Mouse (Mus musculus) layer of hippocampus, postnatal 14 days (tissue): ENCODE measurements around the gene Ube2j1. TPM values are rescaled to one million over a fixed set of nuclear protein-coding genes. Genes with fewer than 3 reads are reported as not detected.
"Not testable (repeated sequence)": the region's sequence is repeated elsewhere in the genome, so short reads cannot be mapped to it uniquely, and the experiment has no call there.

Experiments used
- DNase-seq, 2 experiments: peaks; one replicate each; pipeline ENCODE4 v3.0.0; 2021 to 2022; ENCODE audit warnings: low spot score in 2 of 2, mixed read lengths in 1 of 2
- long read RNA-seq, 2 experiments: library from polyadenylated mRNA; stranded (forward); transcript quantifications; one replicate each; pipeline ENCODE4 v2.0.0; 2021
- total RNA-seq, 2 experiments: library from RNA; stranded (reverse); gene quantifications; 2 replicates each; pipeline ENCODE4 v1.2.3; 2021

The Ube2j1 gene
- 100 to 1,000 TPM; 104 to 112 TPM for total RNA-seq
- long read RNA-seq, experiment 1, transcript Ube2j1-202 (8 exons, 3,530 nt): major isoform, 29 of 76 reads
- long read RNA-seq, experiment 1, partial matches to known transcripts: 2 of 76 reads
- long read RNA-seq, experiment 1, other reads (novel, unspliced or antisense): 45 of 76 reads
- long read RNA-seq, experiment 2, transcript Ube2j1-202 (8 exons, 3,530 nt): major isoform, 23 of 109 reads
- long read RNA-seq, experiment 2, partial matches to known transcripts: 5 of 109 reads
- long read RNA-seq, experiment 2, other reads (novel, unspliced or antisense): 81 of 109 reads

DNA sequence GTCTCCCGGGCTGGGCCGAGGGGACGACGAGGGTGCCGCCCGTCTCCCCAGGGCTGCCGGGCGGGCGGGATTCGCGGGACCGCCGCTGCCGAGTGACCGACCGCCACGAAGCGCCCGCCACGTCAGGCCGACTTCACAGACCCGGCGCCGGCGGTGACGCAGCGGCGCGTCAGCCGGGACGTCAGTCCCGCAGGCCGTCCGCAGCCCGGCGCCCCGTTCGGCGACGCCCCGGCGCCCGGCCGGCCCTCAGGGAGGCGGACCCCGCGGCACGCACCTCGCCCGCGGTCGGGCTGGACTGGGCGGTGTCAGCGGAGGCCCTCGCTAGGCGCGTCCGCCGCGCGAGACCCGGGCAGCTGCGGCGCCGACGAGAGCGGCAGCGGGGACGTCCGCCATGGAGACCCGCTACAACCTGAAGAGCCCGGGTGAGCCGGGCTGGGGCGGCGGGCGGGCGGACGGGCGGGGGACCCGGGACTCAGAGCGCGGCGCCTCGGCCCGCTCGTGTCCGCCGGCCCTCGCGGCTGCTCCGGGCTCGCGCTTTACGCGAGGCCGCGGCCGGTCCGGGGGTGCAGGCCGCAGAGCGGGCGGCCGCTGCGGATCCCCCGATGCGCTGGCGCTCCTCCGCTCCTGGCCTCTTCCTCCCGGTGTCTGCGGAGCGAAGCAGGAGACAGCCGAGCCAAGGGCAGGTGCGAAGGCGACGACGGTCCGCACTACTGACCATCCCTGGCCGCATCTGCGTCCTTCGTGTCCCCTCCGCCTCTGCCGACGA is at the start of gene Ube2j1:
Gene Ube2j1, plus strand, starts transcription at position 222 of the 766 bp plus-strand sequence.
- peak; percentile 88 to 91 for DNase-seq

DNA sequence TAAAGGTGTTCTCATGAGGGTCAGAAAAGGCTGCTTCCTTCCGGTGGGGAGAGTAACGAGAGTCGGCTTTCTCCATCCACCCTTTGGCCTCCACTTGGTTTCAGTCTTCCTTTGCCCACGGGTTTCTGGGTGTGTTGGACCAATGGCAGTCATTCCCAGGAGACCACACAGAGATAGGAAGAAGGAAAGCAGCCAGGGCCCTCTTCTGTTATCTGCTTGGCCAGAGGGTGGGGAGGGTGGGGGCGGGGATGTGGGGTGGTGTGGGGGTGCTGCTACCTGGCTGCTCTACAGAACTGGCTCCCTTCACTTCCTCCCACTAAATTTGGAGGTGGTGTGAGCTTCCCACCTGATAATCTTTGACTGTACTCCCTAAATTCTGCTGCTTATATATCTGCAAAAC is 49.6 kb upstream of the Ube2j1 start:
- no peak for DNase-seq

DNA sequence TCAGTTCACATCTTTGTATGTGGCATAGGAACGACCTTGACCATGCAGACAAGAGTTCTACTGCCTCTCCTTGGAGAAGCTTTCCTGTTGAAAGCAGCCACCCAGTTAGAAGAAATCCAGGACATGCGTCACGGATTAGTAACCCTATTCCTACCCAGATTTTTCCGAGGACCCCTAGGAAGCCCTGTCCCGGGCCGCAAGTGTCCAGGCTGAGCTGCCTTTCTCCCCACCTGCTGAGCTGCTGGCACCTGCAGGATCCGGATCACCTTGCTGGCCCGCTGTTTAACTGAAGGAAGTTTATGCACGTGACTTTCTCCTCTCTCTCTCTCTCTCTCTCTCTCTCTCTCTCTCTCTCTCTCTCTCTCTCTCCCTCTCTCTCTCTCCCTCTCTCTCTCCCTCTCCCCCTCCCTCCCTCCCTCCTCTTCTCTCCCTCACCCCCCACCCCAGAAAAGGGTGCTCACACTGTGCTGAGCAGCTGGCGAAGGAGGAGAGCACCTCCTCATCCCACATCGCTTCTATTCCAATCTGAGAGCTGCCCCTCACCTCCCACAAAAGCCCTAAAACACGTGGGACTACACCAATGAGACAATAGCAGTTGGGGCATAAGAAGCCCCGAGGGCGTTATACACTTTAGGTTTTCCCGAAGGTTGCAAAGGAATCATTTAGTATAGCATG is 49.0 kb upstream of the Ube2j1 start:
- DNase-seq: peak in 1 of 2 experiments; percentile 10

DNA sequence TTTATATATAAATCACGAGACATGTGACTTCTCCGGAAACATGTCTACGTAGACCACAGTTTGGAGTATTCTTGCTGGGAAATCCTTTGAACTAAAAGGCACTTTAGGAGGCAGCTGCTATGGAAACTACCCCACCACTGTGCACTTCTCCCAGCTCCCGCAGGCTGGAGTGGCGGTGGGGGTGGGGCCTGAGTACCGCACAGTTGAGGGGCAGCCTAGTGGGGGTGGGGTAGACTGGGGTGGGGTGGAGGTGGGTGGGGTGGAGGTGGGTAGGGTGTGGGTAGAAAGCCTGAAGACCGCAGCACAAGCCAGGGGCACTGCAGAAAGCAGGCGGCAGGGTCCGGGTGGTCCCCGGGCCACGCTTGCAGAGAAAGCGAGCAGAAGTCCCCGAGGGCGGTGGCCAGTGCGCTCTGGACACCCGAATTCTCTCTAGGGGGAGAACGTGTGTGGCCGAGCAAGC is 48.5 kb upstream of the Ube2j1 start, which contains the start of gene Rragd:
Gene Rragd, plus strand, starts transcription at position 322 of the 460 bp plus-strand sequence.
- peak in 1 of 2 experiments; percentile 18 for DNase-seq

DNA sequence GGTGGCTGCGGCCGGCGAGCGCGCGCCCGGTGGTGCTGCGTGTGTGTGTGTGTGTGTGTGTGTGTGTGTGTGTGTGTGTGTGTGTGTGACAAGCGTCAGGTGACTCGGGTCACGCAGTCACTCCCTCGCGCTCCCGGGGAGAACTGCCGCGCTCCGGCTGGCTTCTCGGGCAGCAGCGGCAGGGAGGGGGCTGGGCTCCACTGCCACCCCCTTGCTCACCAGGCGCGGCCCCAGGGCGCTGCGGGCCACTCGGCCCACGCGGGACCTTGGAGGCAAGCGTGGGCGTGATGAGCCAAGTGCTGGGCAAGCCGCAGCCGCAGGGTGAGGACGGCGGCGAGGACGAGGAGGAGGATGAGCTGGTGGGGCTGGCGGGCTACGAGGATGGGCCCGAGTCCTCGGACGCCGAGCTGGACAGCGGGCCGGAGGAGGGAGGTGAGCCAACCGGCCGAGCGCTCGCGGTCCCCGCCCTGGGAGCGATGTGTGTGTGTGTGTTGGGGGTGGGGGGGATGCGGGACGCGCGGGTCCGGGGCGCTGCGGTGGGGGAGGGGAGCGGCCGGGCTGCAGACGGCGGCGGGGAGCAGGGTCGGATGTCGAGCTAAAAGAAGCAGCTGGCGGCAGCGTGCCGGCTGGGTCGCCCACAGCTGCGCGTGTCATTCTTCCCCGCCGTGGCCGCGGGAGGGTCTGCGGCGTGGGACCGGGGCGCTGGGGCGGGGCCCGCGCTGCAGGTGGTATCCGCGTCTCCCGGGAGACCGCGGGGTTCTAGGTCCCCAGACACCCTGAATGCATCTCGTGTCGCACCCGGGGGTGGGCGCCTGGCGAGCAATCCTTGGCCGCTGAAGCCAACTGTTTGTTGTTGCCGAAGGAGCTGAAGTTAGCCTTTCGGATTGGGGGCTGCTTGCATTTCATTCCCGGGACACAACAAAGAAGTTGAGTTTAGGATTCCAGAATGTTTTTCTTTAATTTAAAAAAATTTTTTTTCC is 47.8 kb upstream of the Ube2j1 start:
- DNase-seq: peak; percentile 42 to 71

DNA sequence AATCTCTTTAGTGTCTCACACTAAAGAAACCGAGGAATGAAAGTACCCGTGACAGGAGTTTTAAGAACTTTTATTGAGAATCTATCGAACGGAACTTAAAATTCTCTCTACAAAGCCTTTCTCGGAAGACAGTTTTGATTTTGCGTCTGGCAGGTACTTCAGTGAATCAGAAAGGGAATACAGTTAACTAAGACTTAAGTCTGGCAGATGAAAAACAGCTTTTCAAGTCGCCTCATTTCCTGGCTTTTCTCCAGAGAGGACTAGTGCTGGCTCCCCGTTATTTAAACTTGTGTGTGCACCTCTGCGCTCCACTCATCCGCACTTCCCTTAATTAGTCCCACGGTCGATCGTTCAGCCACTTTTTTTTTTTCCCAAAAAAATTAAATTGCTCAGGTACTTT is 47.0 kb upstream of the Ube2j1 start:
- DNase-seq: peak in 1 of 2 experiments; percentile 15

DNA sequence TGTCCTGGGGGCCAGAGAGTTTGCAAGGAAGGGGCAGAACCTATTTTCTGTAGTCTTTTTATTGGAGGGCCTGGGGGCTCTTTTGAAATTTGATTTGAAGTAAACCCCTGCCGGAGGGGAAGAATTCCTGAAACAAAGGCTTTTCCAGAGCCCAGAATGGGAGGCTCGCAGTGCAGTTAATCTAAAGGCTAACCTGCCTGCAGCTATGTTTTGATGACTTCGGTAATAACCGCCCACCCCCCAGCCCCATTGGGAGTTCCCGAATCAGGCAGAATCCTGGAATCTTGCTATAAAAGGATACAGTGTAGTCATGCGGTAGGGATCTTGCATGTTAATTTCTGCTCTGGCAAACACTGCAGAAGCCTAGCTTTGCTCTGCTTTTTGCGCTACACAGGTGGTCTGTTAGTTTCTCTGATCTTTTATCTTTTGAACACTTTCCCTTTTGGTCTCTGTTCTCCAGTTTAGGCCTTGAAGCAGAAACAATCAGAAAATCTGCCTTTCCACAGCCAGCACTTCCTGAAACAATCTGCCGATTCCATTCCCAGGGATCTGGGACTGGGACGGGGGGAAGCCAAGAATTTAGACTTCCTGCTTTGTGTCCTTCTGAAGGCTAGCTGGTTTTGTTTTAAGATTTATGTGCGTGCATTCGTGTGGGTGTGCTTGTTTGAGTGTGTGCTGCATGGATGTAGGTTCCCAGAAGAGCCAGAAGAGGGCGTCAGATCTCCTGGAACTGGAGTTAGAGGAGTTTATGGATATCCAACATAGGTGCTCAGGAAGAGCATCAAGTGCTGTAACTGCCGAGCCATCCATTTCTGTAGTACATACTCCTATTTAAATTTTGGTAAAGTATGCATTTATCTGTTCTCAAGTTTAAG is 46.2 kb upstream of the Ube2j1 start:
- DNase-seq: peak in 1 of 2 experiments; percentile 8

DNA sequence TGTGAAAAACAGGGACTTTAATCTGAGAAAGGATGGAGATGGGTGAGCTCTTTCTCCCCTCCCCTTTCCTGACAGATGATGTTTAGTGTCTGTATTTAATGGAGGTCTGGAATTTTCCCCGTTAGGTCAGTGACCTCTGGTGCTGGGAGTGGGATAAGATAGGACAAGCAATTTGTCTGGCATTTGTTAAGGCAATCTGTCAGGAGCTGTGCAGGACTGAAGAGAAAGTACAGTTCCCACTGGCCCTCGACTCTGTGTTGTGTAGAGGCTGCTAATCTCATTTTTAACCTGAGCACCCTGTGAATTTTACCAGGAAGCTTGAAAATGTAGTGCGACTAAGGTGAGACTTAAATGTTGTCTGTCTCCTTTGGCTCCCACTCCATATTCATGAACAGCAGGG is 45.5 kb upstream of the Ube2j1 start:
- no peak for DNase-seq

DNA sequence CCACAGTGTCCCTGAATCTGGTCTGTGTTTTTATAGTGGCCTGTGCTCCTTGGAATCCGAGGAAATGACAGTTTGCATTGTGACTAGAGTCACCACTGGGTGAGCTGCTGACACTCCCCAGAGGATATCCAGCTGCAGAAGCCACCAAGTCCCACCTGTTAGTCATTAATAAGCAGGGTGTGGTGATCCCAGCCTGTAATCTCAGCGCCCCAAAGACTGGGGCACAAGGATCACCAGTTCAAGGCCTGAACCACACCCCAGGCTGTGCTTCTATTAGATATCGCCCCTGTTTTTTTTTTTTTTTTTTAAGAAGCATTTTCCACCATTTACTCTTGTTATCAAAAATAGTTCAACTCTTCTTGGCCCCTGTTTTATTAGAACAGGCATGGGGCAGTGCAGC is 44.2 kb upstream of the Ube2j1 start:
- DNase-seq: no peak

DNA sequence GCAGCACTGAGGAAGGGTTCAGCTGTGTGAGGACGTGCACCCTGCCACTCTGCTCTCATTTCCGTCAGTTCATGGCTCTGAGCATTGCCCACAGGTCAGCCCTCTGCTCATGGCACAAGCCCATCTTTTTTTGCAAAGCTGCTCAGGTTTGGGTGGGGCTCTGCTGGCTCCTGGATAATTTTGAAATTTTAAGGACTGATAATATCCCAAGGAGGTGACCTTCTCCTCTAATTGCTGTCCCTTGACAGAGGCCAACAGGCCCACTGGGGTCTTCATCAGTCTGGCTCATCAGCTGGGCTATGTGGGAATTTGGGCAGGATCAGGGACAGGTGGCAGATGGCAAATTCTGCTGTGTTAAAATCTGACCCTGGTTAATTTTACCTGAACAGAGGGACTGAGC is 41.9 kb upstream of the Ube2j1 start:
- DNase-seq: no peak

DNA sequence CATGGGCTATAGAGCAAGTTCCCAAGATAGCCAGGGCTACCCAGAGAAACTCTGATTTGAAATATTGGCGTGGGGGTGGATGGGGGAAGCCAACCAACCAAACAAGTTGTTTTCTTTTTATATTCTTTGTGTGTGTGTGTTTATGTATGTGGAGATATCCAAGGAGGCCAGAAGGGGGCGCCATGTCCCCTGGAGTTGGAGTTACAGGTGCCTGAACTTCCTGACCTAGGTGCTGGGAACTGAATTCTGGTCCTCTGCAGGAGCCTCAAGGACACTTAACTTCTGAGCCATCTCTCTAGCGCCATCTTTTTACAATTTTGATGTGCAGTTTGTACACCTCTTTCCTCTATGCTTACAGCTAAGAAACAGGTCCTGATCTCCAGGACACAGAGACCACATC is 37.0 kb upstream of the Ube2j1 start:
- no peak for DNase-seq

DNA sequence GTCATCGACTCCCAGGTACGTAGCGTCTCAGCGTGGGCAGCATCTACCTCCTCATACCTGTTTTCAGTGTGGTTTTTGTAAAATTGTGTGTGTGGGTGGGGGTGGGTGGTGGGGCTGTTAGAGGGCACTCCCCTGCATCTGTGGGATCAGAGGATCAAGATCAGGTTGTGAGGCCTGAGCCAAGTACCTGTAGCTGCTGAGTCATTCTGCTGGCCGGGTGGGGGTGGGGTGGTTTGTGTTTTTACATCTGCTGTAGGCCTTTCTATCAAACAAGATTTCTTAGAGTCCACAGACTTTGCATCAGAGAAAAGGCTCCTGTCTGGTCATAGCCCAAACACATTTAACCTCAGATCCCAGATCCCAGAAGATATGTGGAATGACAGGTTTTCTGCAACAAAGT is 35.1 kb upstream of the Ube2j1 start:
- DNase-seq: no peak

DNA sequence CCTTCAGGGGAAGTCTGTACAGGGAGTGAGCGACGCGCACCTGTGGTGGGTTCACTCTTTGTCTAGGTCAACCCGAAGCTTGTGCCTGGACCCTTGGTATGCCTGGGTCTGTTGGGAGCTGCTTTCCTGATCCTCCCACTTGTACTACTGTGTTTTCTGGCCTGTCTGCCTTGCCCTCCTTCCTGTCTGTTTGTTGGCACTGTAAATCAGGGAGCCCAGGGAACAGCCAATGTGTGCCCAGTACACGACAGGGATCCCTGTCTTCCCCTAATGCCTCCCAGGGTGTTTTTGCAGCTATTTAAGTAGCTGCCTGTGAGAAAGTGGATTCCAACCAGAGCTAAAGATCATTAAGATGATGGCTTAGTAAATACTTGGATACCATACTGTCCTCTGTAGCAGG is 33.6 kb upstream of the Ube2j1 start:
- no peak for DNase-seq

DNA sequence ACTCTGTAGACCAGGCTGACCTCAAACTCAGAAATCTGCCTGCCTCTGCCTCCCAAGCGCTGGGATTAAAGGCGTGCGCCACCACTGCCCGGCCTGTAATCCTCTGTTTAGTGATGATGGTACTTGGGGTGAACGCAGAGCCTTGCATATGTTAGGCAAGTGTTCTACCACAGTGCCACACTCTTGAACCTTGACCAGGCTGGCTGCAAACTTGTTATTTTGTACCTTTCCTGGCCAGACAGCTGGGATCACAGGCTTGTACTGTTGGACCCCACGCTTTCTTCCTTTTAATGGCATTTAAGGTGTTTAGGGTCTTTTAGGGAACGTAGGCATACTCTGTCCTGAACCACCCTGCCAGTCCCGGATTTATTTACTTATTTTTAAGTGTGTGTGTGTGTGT is 32.2 kb upstream of the Ube2j1 start:
- DNase-seq: no peak

DNA sequence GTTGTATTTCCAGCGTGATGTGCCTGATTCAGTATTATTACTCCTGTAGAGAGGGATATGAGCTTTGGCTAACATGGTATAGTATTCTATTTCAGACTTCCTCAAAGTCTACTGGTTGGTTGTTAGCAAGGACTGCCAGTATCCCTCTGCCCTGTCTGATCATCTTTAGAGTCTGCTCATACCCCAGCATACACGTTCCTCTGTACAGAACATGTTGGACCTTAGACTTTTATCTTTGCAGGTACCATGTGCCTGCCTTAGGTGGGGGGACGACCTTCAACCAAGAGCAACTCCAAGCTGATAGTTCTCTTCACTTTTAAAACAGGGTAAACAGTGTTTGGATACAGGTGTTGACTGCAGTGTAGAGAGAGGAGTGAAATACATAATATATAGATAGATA is 29.1 kb upstream of the Ube2j1 start:
- DNase-seq: no peak

DNA sequence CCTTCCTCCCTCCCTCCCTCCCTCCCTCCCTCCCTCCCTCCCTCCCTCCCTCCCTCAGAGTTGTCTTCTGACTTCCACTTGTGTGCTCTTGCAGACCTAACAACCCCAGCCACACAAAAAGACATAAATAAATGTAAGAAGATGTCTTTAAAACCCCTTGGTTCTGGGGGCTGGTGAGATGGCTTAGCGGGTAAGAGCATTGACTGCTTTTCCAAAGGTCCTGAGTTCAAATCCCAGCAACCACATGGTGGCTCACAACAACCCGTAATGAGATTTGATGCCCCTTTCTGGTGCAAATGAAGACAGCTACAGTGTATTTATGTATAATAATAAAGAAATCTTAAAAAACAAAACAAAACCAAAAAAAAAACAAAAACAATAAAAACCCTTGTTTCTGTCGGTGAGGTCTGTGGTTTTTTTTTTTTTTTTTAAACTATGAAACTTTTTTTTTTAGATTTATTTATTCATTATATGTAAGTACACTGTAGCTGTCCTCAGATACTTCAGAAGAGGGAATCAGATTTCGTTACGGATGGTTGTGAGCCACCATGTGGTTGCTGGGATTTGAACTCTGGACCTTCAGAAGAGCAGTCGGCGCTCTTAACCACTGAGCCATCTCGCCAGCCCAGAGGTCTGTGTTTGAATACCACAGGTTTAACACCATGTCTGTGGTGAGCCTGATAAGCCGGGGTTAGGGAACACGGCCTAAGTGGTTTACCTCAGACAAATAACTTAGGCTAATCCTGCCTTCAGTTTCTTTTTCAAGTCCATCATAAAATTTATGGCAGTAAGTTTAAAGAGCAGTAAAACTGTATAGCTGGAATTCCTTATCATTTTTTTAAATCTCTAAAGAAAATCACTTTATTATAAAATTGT is 25.4 kb upstream of the Ube2j1 start:
- not testable (repeated sequence) for DNase-seq

DNA sequence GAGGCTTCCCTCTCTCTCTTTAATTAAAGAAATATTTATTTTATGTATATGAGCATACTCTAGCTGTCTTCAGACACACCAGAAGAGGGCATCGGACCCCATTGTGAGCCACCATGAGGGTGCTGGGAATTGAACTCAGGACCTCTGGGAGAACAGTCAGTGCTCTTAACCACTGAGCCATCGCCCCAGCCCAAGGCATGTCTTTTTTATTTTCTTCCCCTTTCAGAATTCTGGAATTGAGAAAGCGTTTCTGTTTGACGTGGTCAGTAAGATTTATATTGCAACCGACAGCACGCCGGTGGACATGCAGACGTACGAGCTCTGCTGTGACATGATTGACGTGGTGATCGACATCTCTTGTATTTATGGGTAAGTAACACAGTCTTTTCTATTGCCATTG is 24.4 kb upstream of the Ube2j1 start:
- DNase-seq: no peak

DNA sequence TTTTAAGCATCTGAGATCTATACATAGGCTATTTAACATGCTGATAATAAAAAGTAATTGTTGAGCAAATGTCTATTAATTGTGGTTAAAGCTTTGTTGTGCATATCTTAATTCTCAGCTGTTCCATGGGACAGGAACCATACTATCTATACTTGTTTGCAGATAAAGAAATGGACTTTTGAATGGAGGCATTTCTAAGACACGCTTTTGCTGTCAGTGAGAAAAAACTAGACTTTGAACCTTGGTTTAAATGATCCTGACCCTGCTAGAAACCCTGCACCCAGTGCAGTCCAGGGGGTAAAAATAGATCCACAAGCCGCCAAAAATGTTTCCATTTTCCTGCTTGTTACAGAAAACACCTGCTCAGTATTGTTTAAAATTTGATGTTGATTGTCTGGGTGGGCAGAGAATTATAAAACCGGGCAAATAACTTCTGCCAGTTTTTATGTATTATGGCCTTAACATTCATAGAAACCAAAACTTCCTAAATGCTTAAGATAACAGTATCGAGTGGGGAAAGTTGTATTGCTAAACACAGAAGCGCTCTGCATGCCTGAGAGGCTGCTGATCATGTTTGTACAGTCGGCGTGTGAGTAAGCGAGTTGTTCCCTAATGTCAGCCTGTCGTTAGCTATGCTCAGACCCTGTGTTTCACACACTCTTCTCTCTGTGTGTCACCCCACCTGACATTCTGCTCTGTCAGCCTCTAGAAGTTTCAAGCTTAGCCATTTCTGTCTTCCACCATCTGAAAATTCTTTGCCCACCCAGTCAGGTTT is 23.6 kb upstream of the Ube2j1 start:
- no peak for DNase-seq
